Mouse (Mus musculus): ENCODE measurements around the gene Hmgcs2.

Gene Hmgcs2

GRCm38 (mm10) chr3:98279682-98280081 is 553 bp upstream of the Hmgcs2 start:
- DNase-seq (ENCODE audit: low spot score in 2 of 2) = no peak

- peak; percentile 26 to 31 for DNase-seq (ENCODE audit: low spot score in 2 of 2)
Measured at GRCm38 (mm10) chr3:98280933-98281678, 871 bp downstream of the Hmgcs2 start.

- no peak for DNase-seq (ENCODE audit: low spot score in 2 of 2)
Measured at GRCm38 (mm10) chr3:98282422-98282821, 2.2 kb downstream of the Hmgcs2 start.

- no peak for DNase-seq (ENCODE audit: low spot score in 2 of 2)
Measured at GRCm38 (mm10) chr3:98283205-98283604, 3.0 kb downstream of the Hmgcs2 start.

- DNase-seq (ENCODE audit: low spot score in 2 of 2) = no peak
Measured at GRCm38 (mm10) chr3:98291044-98291443, 10.8 kb downstream of the Hmgcs2 start.

- no peak for DNase-seq (ENCODE audit: low spot score in 2 of 2)
Measured at GRCm38 (mm10) chr3:98295965-98296364, 15.7 kb downstream of the Hmgcs2 start.

- no peak for DNase-seq (ENCODE audit: low spot score in 2 of 2)
Measured at GRCm38 (mm10) chr3:98299391-98300100, 19.3 kb downstream of the Hmgcs2 start.

- DNase-seq (ENCODE audit: low spot score in 2 of 2) = no peak
Measured at GRCm38 (mm10) chr3:98300266-98300665, 20.0 kb downstream of the Hmgcs2 start.

GRCm38 (mm10) chr3:98301761-98302160 is 21.5 kb downstream of the Hmgcs2 start:
- no peak for DNase-seq (ENCODE audit: low spot score in 2 of 2)

GRCm38 (mm10) chr3:98308606-98309005 is 28.4 kb downstream of the Hmgcs2 start:
- DNase-seq (ENCODE audit: low spot score in 2 of 2) = no peak

- no peak for DNase-seq (ENCODE audit: low spot score in 2 of 2)
Measured at GRCm38 (mm10) chr3:98310456-98310855, 30.2 kb downstream of the Hmgcs2 start.

GRCm38 (mm10) chr3:98312867-98313266 is 32.6 kb downstream of the Hmgcs2 start:
- DNase-seq (ENCODE audit: low spot score in 2 of 2) = peak in 1 of 2 experiments; percentile 20

- no peak for DNase-seq (ENCODE audit: low spot score in 2 of 2)
Measured at GRCm38 (mm10) chr3:98313294-98314155, 33.3 kb downstream of the Hmgcs2 start.

GRCm38 (mm10) chr3:98315181-98315580 is 34.9 kb downstream of the Hmgcs2 start:
- peak in 1 of 2 experiments; percentile 10 for DNase-seq (ENCODE audit: low spot score in 2 of 2)

- no peak for DNase-seq (ENCODE audit: low spot score in 2 of 2)
Measured at GRCm38 (mm10) chr3:98317143-98317542, 36.9 kb downstream of the Hmgcs2 start.

- no peak for DNase-seq (ENCODE audit: low spot score in 2 of 2)
Measured at GRCm38 (mm10) chr3:98319190-98319589, 39.0 kb downstream of the Hmgcs2 start.

GRCm38 (mm10) chr3:98322209-98322608 is 42.0 kb downstream of the Hmgcs2 start:
- DNase-seq (ENCODE audit: low spot score in 2 of 2) = no peak

GRCm38 (mm10) chr3:98324235-98324634 is 44.0 kb downstream of the Hmgcs2 start:
- peak in 1 of 2 experiments; percentile 13 for DNase-seq (ENCODE audit: low spot score in 2 of 2)

GRCm38 (mm10) chr3:98334010-98334409 is 53.8 kb downstream of the Hmgcs2 start:
- no peak for DNase-seq (ENCODE audit: low spot score in 2 of 2)

- DNase-seq (ENCODE audit: low spot score in 2 of 2) = no peak
Measured at GRCm38 (mm10) chr3:98335331-98335730, 55.1 kb downstream of the Hmgcs2 start.

- no peak for DNase-seq (ENCODE audit: low spot score in 2 of 2)
Measured at GRCm38 (mm10) chr3:98335886-98336285, 55.7 kb downstream of the Hmgcs2 start.

Measured in right cerebral cortex, postnatal 36 days (tissue).